Mouse (Mus musculus): ENCODE measurements around the gene Plxdc2.

GRCm38 (mm10) chr2:16595451-16595850 lies 239.3 kb downstream of the Plxdc2 start:
- TF ChIP-seq CTCF (IDR thresholded peaks at IDR 0.05; ENCODE audit: low read depth, low read length) (no peak), POLR2A (IDR thresholded peaks at IDR 0.05; ENCODE audit: extremely low read depth, insufficient read depth, low read length) (no peak)

Measured in liver, adult 2 months (tissue).